Mouse (Mus musculus): ENCODE measurements around the gene Ndufaf3.

Ndufaf3 gene

GRCm38 (mm10) chr9:108517253-108517930 is 49.8 kb downstream of the Ndufaf3 start:
- peak; percentile 71 for DNase-seq (ENCODE audit: low read depth)

- DNase-seq (ENCODE audit: low read depth), result peak; percentile 96
Measured at GRCm38 (mm10) chr9:108516380-108517251, 50.6 kb downstream of the Ndufaf3 start, which contains the start of gene Qrich1. Gene Qrich1, plus strand, starts transcription at chr9:108516806.

Data from c-Kit-positive CD71-positive TER-119-negative erythroid progenitor cells, embryonic 14.5 days (primary cell).